In genomic region chr7:91862806-91863531, GRCm38 (mm10) we compare ENCODE assay signal across 12 mouse cellular contexts.
DNase-seq lines count a peak whose midpoint lies in the region; ATAC-seq lines count a peak whose summit lies in the region.
"Had no signal": no experiment of that assay in that cellular context is flagged by ENCODE, and none has a peak within 500 bp of the region (broad histone marks: within the 10 kb centered on the region; RNA-seq: fewer than 3 reads in every experiment).

No protein-coding gene starts in this region.

- H3K27me3 ChIP-seq in forebrain, embryonic 15.5 days: no peaks in the 10 kb centered on the region
- no peaks in the 10 kb centered on the region for H3K27me3 ChIP-seq in midbrain, embryonic 14.5 days (ENCODE audit: control insufficient read depth, insufficient read depth, low read length)
- H3K27me3 ChIP-seq: megakaryocyte, embryonic 14.5 days had no signal

- intact Hi-C loops in left cerebral cortex, postnatal 4 days (cut with DNase I): no loop called here
- intact Hi-C loops in left cerebral cortex, postnatal 10 days (cut with DNase I): no loop called here
- intact Hi-C loops in gastrocnemius, postnatal 14 days (cut with DNase I; ENCODE audit: low total_unique reads): no loop called here

- no peaks in the 10 kb centered on the region for H3K36me3 ChIP-seq in forebrain, embryonic 15.5 days
- no peaks in the 10 kb centered on the region for H3K36me3 ChIP-seq in midbrain, embryonic 14.5 days (ENCODE audit: control insufficient read depth, insufficient read depth, low read length)
- H3K36me3 ChIP-seq: G1E had no signal

- WGBS in forebrain, embryonic 15.5 days: 54% methylated on average over 5 of the region's 5 CpGs
- 54% methylated on average over 5 of the region's 5 CpGs for WGBS in midbrain, embryonic 14.5 days

- H3K9ac ChIP-seq in forebrain, embryonic 15.5 days (replicated peaks): no peak overlapping the region
- no peak overlapping the region for H3K9ac ChIP-seq in midbrain, embryonic 14.5 days (replicated peaks; ENCODE audit: low read length)

- H3K4me3 ChIP-seq in forebrain, embryonic 15.5 days: no peak overlapping the region
- H3K4me3 ChIP-seq in midbrain, embryonic 14.5 days (replicated peaks; ENCODE audit: low read depth, low read length): no peak overlapping the region
- H3K4me3 ChIP-seq: heart, adult 2 months; megakaryocyte, embryonic 14.5 days had no signal

- H3K4me1 ChIP-seq in forebrain, embryonic 15.5 days: no peaks in the 10 kb centered on the region
- H3K4me1 ChIP-seq in midbrain, embryonic 14.5 days (ENCODE audit: control insufficient read depth, insufficient read depth, low read length): no peaks in the 10 kb centered on the region
- H3K4me1 ChIP-seq: megakaryocyte, embryonic 14.5 days had no signal

- H3K27ac ChIP-seq in forebrain, embryonic 15.5 days (replicated peaks): peak overlapping the region; percentile 15; the same call in 1 of the 2 replicates
- H3K27ac ChIP-seq in midbrain, embryonic 14.5 days (replicated peaks; ENCODE audit: low read depth, low read length): no peak overlapping the region; the same call in 1 of the 2 replicates
- H3K27ac ChIP-seq: heart, adult 2 months had no signal

- peak; percentile 10 for DNase-seq in left cerebral cortex, postnatal 4 days
- DNase-seq in left cerebral cortex, postnatal 10 days (ENCODE audit: extremely low spot score in 1 of 2, low spot score in 2 of 2): no peak
- peak; percentile 67 for DNase-seq in adrenal gland, postnatal 25 days
- peak; percentile 71 for DNase-seq in midbrain, embryonic 14.5 days
- no peak for DNase-seq in testis, postnatal 14 days (ENCODE audit: low spot score)
- DNase-seq in testis, postnatal 10 days (ENCODE audit: low spot score): no peak
- DNase-seq in gastrocnemius, postnatal 14 days: no peak
- DNase-seq: cerebellum, adult 9-10 months; heart, adult 2 months had no signal

- ATAC-seq in forebrain, embryonic 15.5 days (replicated peaks): peak; percentile 95
- peak; percentile 84 for ATAC-seq in midbrain, embryonic 14.5 days (ENCODE audit: low FRiP score, low TSS enrichment)

- H3K4me2 ChIP-seq in forebrain, embryonic 15.5 days (replicated peaks): no peak overlapping the region
- no peak overlapping the region for H3K4me2 ChIP-seq in midbrain, embryonic 14.5 days (ENCODE audit: low read length)

- H3K9me3 ChIP-seq in forebrain, embryonic 15.5 days: no peaks in the 10 kb centered on the region
- no peaks in the 10 kb centered on the region for H3K9me3 ChIP-seq in midbrain, embryonic 14.5 days (ENCODE audit: control insufficient read depth, low read length)
- H3K9me3 ChIP-seq: G1E had no signal

Comparison
In these comparisons a context has a peak if more than half of its experiments do, and no peak if none do; other contexts are left out.
1. DNase-seq: peak in left cerebral cortex, postnatal 4 days (single experiment), adrenal gland, postnatal 25 days (single experiment) and midbrain, embryonic 14.5 days (single experiment); none in left cerebral cortex, postnatal 10 days (0 of 2), testis, postnatal 14 days (single experiment), testis, postnatal 10 days (single experiment) and gastrocnemius, postnatal 14 days (single experiment).